Mouse (Mus musculus): ENCODE results near the gene Krt2.
A peak's percentile ranks its signal among the peaks of the same experiment; 100 is the strongest.

Gene Krt2

DNA sequence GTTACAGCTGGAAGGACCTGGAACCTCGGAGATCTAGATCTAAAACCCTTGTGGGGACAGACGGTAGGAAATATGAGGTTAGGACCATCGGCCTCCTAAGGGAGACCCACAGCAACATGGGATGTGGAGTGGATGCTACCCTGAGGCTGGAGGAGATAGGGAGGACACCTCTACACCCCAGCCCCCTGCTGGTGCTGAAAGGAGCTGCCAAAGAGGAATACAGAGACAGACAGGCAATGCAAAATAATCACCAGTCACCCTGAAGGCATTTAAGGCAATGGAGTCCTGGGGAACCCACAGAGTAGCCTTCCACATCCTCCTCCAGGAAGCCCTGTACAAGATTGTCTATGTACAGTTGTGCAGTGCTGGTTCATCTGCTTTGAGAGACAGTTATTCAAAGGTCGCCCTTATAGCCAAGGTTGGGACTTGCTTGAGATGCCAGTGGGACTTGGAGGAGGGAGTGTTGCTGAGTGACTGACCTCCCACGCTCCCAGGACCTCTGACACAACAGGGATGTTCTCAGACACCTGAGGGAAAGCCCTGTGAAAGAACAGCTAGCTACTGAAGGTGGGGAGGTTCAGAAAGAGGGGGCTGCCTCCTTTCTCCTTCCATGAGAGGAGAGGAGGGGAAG, 45.8 kb downstream of the Krt2 start:
- peak; percentile 5 for DNase-seq

DNA sequence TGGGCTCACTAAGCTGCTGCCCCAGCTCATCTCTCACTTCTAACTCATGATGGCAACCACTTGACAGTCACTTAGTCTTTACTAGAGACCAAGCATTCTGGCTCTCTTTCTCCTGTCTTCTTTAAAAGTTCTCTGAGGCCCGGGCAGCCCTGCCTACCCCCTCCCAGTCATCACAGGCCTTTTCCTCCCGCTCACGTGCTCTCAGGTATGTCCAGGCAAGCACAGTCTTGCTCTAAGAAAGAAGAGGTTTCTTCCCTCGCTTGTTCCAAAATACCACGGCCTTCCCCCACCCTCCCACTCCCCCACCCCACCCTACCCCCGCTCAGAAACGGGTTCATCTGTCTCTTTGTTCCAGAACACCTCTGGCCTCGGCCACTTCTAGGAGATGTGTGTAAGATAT, 47.7 kb downstream of the Krt2 start:
- no peak for DNase-seq
